Mouse (Mus musculus): ENCODE data around the gene Zc3h14.

GRCm38 (mm10) chr12:98802245-98802644 is 55.5 kb downstream of the Zc3h14 start:
- no peak for TF ChIP-seq CTCF (IDR thresholded peaks at IDR 0.05 in 2 of 3, conservative IDR thresholded peaks at IDR 0.05 in 1 of 3; ENCODE audit: control insufficient read depth in 1 of 3, insufficient read depth in 1 of 3, low read depth in 2 of 3, low read length in 3 of 3, poor library complexity in 1 of 3, severe bottlenecking in 1 of 3)
- no peak for TF ChIP-seq POLR2A (IDR thresholded peaks at IDR 0.05; ENCODE audit: control insufficient read depth in 1 of 2, insufficient read depth in 1 of 2, low read depth in 1 of 2, low read length in 2 of 2, poor library complexity in 1 of 2)
- TF ChIP-seq BHLHE40 (IDR thresholded peaks at IDR 0.05; ENCODE audit: borderline replicate concordance, low read depth, low read length): no peak
- no peak for TF ChIP-seq TCF12 (IDR thresholded peaks at IDR 0.05; ENCODE audit: low read depth, low read length)
- no peak for TF ChIP-seq MYC (IDR thresholded peaks at IDR 0.05; ENCODE audit: low read depth, low read length)
- no peak for TF ChIP-seq NRF1 (IDR thresholded peaks at IDR 0.05; ENCODE audit: insufficient read depth, low read depth, low read length, poor library complexity, severe bottlenecking)
- no peak for TF ChIP-seq E2F4 (IDR thresholded peaks at IDR 0.05; ENCODE audit: borderline replicate concordance, low read depth, low read length)
- TF ChIP-seq KAT2A (conservative IDR thresholded peaks at IDR 0.05; ENCODE audit: low read depth, low read length): no peak
- TF ChIP-seq ZNF384 (IDR thresholded peaks at IDR 0.05; ENCODE audit: low read depth, low read length): no peak
- TF ChIP-seq NELFE (IDR thresholded peaks at IDR 0.05; ENCODE audit: low read depth, low read length): no peak
- no peak for TF ChIP-seq GATA1 (IDR thresholded peaks at IDR 0.05; ENCODE audit: low read depth, low read length)
- TF ChIP-seq USF1 (IDR thresholded peaks at IDR 0.05; ENCODE audit: low read depth, low read length): no peak
